Mouse (Mus musculus) MN1 (cell line): ENCODE measurements around the gene Gm7945.
"Not testable (repeated sequence)": the region's sequence is repeated elsewhere in the genome, so short reads cannot be mapped to it uniquely, and the experiment has no call there.

Source experiments
- DNase-seq: peaks from one replicate; pipeline ENCODE4 v3.0.0-alpha.2; 2016; ENCODE audit warnings: low spot score

Gm7945 gene

GRCm38 (mm10) chr14:41386279-41386678, at the start of gene Gm7945:
TSS of gene Gm7945 (minus strand) at chr14:41386379.
- DNase-seq: not testable (repeated sequence)

GRCm38 (mm10) chr14:41425393-41426075, 39.4 kb upstream of the Gm7945 start:
- not testable (repeated sequence) for DNase-seq

- not testable (repeated sequence) for DNase-seq
Measured at GRCm38 (mm10) chr14:41424694-41425093, 38.5 kb upstream of the Gm7945 start.

- not testable (repeated sequence) for DNase-seq
Measured at GRCm38 (mm10) chr14:41408181-41408580, 22.0 kb upstream of the Gm7945 start, which contains the start of gene Gm6482. TSS of gene Gm6482 (minus strand) at chr14:41408281.

- DNase-seq: not testable (repeated sequence)
Measured at GRCm38 (mm10) chr14:41348309-41348708, 37.9 kb downstream of the Gm7945 start, which contains the start of gene Gm5798. TSS of gene Gm5798 (plus strand) at chr14:41348609.
